Mouse (Mus musculus): ENCODE results near the gene Rbfox3. TPM values are rescaled to one million over a fixed set of nuclear protein-coding genes. Genes with fewer than 3 reads are reported as not detected.

The Rbfox3 gene
- polyA plus RNA-seq, 1 experiment = 0.03 TPM

DNA sequence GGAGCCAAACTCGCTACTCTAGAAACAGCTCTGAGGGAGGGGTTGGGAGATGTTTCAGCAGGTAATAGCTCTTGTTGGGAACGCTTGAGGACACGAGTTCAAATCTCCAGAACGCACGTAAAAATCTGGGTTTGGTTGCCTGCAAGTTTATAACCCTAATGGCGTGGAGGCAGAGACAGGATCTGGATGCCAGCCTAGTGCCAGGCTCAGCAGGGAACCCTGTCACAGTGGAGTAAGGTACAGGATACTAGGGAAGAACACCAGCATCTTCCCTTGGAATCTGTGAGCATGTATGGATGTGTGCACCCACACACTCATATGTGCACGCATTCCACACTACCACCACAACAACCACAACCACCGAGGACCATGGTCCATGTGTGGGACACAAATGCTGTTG lies 331.8 kb downstream of the Rbfox3 start:
- no peaks in the 10 kb centered on the region for H3K4me1 ChIP-seq
- TF ChIP-seq FLI1 (IDR thresholded peaks at IDR 0.05; ENCODE audit: low read length) (no peak), GATA1 (IDR thresholded peaks at IDR 0.05; ENCODE audit: borderline replicate concordance, low read length) (no peak)
- no peaks in the 10 kb centered on the region for H3K36me3 ChIP-seq (replicated peaks; ENCODE audit: low read length)
- H3K9me3 ChIP-seq = no peaks in the 10 kb centered on the region
- peaks cover 45% of the 10 kb centered on the region for H3K27me3 ChIP-seq (replicated peaks)
- H3K4me3 ChIP-seq (replicated peaks) = no peak overlapping the region

DNA sequence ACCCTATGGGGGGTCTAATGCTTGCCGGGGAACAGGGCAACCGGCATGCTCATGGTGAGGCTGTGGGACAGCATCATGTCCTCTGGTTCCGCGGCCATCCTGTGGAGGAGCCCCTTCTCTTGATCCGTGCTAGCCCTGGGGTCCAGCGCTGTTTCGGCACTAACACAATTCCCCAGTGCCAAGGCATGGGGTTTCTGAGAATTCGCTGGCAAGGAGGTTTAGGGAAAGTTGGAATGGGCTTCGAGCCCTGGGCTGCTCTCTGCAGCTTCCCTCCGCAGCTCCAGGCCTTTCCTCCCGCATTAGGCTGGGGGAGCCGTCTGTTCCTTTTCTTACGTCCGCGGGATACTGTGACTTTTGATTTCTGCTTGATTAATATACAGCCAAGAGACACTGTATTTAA lies 334.1 kb downstream of the Rbfox3 start:
- Histone ChIP-seq H3K27me3 (replicated peaks) (peaks cover 59% of the 10 kb centered on the region), H3K36me3 (replicated peaks; ENCODE audit: low read length) (no peaks in the 10 kb centered on the region), H3K9me3 (no peaks in the 10 kb centered on the region), H3K4me1 (no peaks in the 10 kb centered on the region), H3K4me3 (replicated peaks) (no peak overlapping the region)
- TF ChIP-seq FLI1 (IDR thresholded peaks at IDR 0.05; ENCODE audit: low read length) (no peak), GATA1 (IDR thresholded peaks at IDR 0.05; ENCODE audit: borderline replicate concordance, low read length) (no peak)

DNA sequence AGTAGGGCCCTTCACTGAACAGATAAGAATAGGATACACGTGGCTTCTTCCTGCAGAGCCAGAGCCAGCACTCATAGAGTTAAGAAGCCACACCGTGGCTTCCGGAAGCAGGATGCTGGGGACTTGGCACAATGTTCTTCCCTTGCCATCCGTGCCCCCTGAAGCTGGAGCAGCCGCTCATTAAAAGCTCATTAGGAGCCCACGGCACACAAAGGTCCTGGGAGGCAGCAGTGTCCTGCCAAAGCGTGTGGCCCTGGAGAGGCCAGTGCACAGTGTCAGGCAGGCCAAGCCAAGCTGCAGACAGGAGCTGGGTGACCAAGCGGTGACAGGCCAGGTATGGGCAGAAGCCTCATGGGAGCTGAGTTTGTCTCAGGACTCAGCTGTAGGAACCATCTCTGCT lies 334.8 kb downstream of the Rbfox3 start:
- no peaks in the 10 kb centered on the region for H3K36me3 ChIP-seq (replicated peaks; ENCODE audit: low read length)
- no peaks in the 10 kb centered on the region for H3K4me1 ChIP-seq
- no peaks in the 10 kb centered on the region for H3K9me3 ChIP-seq
- no peak for TF ChIP-seq GATA1 (IDR thresholded peaks at IDR 0.05; ENCODE audit: borderline replicate concordance, low read length)
- TF ChIP-seq FLI1 (IDR thresholded peaks at IDR 0.05; ENCODE audit: low read length) = no peak
- H3K27me3 ChIP-seq (replicated peaks) = peaks cover 63% of the 10 kb centered on the region
- H3K4me3 ChIP-seq (replicated peaks) = no peak overlapping the region

DNA sequence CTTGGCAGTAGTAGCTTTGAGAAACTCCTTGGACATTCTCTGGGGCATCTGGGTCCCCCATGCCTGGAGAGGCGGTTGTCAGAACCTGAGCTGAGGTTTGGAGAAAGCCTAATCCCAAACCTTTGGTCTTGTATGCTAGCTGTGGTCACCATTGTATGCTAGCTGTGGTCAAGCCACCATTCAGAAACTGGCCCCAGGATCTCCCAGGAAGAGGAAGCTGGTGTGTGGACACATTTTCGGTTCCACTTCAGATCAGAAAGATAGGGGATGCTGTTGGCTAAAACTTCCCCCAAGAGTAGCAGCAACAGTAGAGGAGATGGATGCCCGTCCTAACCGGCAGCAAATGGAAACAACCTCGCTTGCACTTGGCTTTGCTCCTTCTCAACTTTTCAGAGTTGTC lies 337.0 kb downstream of the Rbfox3 start:
- Histone ChIP-seq H3K27me3 (replicated peaks) (peaks cover 75% of the 10 kb centered on the region), H3K4me3 (replicated peaks) (no peak overlapping the region)
- TF ChIP-seq GATA1 (IDR thresholded peaks at IDR 0.05; ENCODE audit: borderline replicate concordance, low read length) (no peak), FLI1 (IDR thresholded peaks at IDR 0.05; ENCODE audit: low read length) (no peak)

DNA sequence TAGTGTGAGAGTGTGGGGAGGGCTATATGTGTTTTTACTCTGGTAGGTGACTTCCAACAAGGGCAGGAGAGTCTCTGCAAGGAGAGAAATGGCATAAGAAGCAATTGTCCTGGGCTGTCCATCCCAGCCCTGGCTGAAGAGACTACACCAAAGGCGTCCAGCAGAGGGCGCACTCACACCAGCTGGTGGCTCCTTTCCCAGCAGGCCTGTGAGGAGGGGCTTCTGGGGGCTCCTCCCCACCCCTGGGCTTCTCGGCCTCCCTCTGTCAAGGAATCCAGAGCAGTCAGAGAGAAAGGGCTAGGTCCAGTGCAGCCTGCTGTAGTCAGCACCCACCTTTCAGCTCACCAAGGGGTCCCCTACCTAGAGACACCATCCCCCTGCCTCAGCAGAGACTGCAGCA lies 337.8 kb downstream of the Rbfox3 start:
- no peaks in the 10 kb centered on the region for H3K4me1 ChIP-seq
- peaks cover 80% of the 10 kb centered on the region for H3K27me3 ChIP-seq (replicated peaks)
- H3K36me3 ChIP-seq (replicated peaks; ENCODE audit: low read length) = no peaks in the 10 kb centered on the region
- H3K4me3 ChIP-seq (replicated peaks) = no peak overlapping the region
- H3K9me3 ChIP-seq = no peaks in the 10 kb centered on the region
- no peak for TF ChIP-seq GATA1 (IDR thresholded peaks at IDR 0.05; ENCODE audit: borderline replicate concordance, low read length)
- no peak for TF ChIP-seq FLI1 (IDR thresholded peaks at IDR 0.05; ENCODE audit: low read length)

More for the DNA sequence above, 337.0 kb downstream of the Rbfox3 start:
- no peaks in the 10 kb centered on the region for H3K9me3 ChIP-seq
- no peaks in the 10 kb centered on the region for H3K36me3 ChIP-seq (replicated peaks; ENCODE audit: low read length)
- H3K4me1 ChIP-seq = no peaks in the 10 kb centered on the region

DNA sequence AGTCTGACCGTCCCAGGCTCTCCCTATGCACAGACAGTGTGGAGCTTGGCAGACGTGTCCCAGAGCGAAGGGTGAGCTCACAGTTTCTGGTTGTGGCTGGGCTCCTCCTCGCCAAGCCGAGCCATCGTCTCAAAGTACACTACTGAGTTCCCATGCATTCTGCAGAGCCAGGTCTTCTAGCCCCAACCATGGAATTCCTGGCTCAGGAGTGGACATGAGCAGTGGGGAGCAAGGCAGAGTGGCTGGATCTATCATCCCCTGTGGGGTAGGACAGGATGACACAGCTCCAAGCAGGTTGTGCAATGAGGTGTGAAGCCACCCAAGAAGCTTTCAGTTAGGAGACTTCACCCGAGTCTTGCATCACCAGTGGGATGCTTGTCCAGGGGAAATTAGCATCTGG lies 338.4 kb downstream of the Rbfox3 start:
- Histone ChIP-seq H3K27me3 (replicated peaks) (peaks cover 86% of the 10 kb centered on the region), H3K36me3 (replicated peaks; ENCODE audit: low read length) (no peaks in the 10 kb centered on the region), H3K9me3 (no peaks in the 10 kb centered on the region), H3K4me3 (replicated peaks) (no peak overlapping the region), H3K4me1 (no peaks in the 10 kb centered on the region)
- TF ChIP-seq FLI1 (IDR thresholded peaks at IDR 0.05; ENCODE audit: low read length) (no peak), GATA1 (IDR thresholded peaks at IDR 0.05; ENCODE audit: borderline replicate concordance, low read length) (no peak)

DNA sequence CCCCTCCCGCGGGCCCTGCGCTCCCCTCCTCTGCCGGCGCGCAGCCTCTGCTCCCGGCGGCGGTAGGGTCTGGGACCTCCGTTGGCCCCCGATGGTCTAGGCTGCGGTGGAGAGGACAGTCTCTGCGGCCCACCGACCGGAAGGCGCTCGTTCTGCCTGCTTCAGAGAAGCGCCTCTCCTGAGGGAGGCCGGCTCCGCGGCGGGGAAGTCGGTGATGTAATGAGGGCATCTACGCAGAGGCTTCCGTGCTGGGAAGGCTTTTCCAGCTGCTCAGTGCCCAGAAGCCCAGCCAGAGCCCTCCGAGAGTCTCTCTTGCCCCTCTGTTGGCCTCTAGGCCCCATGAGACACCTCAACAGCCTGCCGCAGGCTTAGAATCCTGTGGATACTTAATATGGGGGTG lies 341.2 kb downstream of the Rbfox3 start:
- no peaks in the 10 kb centered on the region for H3K36me3 ChIP-seq (replicated peaks; ENCODE audit: low read length)
- H3K27me3 ChIP-seq (replicated peaks) = peaks cover 82% of the 10 kb centered on the region
- H3K4me3 ChIP-seq (replicated peaks) = no peak overlapping the region
- TF ChIP-seq FLI1 (IDR thresholded peaks at IDR 0.05; ENCODE audit: low read length) = no peak
- no peaks in the 10 kb centered on the region for H3K4me1 ChIP-seq
- H3K9me3 ChIP-seq = no peaks in the 10 kb centered on the region

DNA sequence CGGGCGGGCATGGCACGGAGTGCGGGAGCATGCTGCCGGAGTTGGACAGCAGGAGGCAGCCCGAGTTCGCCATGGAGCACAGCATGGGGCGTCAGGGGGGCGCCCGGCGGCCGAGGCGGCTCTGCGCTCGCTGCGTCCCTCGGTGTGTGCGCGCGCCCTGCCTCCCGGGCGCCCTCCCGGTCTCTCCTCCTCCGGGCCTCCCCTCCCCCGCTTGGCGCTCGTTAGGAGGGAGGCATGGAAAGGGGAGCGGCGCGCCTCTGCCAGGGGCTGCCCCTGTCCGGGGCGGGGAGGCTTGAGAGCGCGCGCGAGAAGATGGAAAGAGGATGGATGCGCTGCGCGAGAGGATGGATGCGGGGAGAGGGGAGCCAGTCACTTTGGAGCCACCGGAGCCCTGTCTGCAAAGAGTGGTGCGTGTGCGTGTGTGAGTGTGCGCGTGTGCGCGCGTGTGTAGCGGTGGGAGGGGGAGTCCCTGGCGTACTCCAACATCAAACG lies 341.8 kb downstream of the Rbfox3 start:
- Histone ChIP-seq H3K36me3 (replicated peaks; ENCODE audit: low read length) (no peaks in the 10 kb centered on the region), H3K9me3 (no peaks in the 10 kb centered on the region), H3K4me1 (no peaks in the 10 kb centered on the region), H3K4me3 (replicated peaks) (no peak overlapping the region), H3K27me3 (replicated peaks) (peaks cover 83% of the 10 kb centered on the region)
- no peak for TF ChIP-seq GATA1 (IDR thresholded peaks at IDR 0.05; ENCODE audit: borderline replicate concordance, low read length)
- TF ChIP-seq FLI1 (IDR thresholded peaks at IDR 0.05; ENCODE audit: low read length) = no peak

DNA sequence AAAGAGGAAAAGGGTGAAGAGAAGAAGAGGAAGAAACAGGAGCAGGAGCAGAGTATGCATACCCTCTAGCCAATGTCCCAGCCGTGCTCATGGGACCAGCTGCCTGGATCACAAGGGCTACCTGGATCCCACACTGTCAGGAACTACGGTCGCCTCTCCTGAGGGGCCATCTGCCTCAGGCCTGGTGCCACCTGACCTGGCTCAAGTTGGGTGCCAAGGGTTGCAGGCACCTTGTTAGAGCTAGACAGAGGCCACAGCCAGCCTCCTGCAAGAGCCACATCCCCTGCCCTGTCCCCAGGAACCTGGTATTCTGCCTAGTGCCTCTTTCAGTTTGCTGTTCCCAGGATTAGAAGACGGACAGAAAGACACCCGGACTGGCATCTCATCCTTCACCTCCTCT lies 347.5 kb downstream of the Rbfox3 start:
- H3K9me3 ChIP-seq = no peaks in the 10 kb centered on the region
- no peak overlapping the region for H3K4me3 ChIP-seq (replicated peaks)
- TF ChIP-seq FLI1 (IDR thresholded peaks at IDR 0.05; ENCODE audit: low read length) (no peak), GATA1 (IDR thresholded peaks at IDR 0.05; ENCODE audit: borderline replicate concordance, low read length) (no peak)
- peaks cover 68% of the 10 kb centered on the region for H3K27me3 ChIP-seq (replicated peaks)
- H3K4me1 ChIP-seq = no peaks in the 10 kb centered on the region
- H3K36me3 ChIP-seq (replicated peaks; ENCODE audit: low read length) = no peaks in the 10 kb centered on the region

DNA sequence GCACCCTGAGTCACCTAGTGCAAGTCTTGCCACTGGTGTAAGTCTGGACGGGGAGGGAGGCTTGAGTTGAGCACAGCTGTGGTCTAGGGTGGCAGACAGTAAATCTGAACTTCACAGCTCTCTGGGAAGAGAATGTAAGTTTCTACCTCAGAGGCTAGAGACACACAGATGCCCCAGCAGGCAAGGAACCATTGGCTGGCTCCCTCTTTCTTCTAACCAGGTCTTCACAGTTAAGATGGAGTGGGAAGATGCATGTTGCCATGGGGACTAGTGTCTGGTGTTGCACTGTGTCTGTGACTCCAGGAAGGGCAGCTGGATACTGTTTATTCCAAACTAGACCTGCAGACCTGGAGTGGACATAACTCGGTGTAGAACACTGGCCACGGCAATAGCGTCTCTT lies 348.6 kb downstream of the Rbfox3 start:
- TF ChIP-seq GATA1 (IDR thresholded peaks at IDR 0.05; ENCODE audit: borderline replicate concordance, low read length) (no peak), FLI1 (IDR thresholded peaks at IDR 0.05; ENCODE audit: low read length) (no peak)
- Histone ChIP-seq H3K4me3 (replicated peaks) (no peak overlapping the region), H3K36me3 (replicated peaks; ENCODE audit: low read length) (no peaks in the 10 kb centered on the region), H3K9me3 (no peaks in the 10 kb centered on the region), H3K27me3 (replicated peaks) (peaks cover 60% of the 10 kb centered on the region), H3K4me1 (no peaks in the 10 kb centered on the region)

DNA sequence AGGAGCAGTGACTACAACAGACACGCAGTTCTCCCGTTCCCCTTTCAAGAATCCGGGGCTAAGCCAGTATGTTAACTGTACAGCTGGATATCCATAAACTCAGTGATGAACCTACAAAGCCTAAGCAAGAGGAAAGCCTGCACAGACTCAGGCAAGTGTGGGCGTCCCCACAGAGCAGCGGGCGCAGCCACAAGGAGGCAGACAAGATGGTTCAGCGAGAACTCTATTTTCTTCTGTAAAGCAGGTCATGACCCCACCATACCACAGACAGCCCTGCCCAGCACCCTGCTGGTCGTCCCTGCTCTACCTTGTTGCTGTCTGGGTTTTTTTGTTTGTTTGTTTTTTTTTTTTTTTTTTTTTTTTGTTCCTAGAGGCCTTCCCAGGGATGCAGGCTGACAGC lies 353.2 kb downstream of the Rbfox3 start:
- Histone ChIP-seq H3K27me3 (replicated peaks) (peaks cover 55% of the 10 kb centered on the region), H3K4me1 (no peaks in the 10 kb centered on the region), H3K9me3 (no peaks in the 10 kb centered on the region), H3K4me3 (replicated peaks) (no peak overlapping the region), H3K36me3 (replicated peaks; ENCODE audit: low read length) (no peaks in the 10 kb centered on the region)
- TF ChIP-seq FLI1 (IDR thresholded peaks at IDR 0.05; ENCODE audit: low read length) = no peak
- no peak for TF ChIP-seq GATA1 (IDR thresholded peaks at IDR 0.05; ENCODE audit: borderline replicate concordance, low read length)
